Mouse (Mus musculus): ENCODE data around the gene Zfp868. TPM values are rescaled to one million over a fixed set of nuclear protein-coding genes. Genes with fewer than 3 reads are reported as not detected.

The Zfp868 gene
- 0.45 and 0.89 TPM in 2 replicates for polyA plus RNA-seq (2012; ENCODE audit: low replicate concordance)

DNA sequence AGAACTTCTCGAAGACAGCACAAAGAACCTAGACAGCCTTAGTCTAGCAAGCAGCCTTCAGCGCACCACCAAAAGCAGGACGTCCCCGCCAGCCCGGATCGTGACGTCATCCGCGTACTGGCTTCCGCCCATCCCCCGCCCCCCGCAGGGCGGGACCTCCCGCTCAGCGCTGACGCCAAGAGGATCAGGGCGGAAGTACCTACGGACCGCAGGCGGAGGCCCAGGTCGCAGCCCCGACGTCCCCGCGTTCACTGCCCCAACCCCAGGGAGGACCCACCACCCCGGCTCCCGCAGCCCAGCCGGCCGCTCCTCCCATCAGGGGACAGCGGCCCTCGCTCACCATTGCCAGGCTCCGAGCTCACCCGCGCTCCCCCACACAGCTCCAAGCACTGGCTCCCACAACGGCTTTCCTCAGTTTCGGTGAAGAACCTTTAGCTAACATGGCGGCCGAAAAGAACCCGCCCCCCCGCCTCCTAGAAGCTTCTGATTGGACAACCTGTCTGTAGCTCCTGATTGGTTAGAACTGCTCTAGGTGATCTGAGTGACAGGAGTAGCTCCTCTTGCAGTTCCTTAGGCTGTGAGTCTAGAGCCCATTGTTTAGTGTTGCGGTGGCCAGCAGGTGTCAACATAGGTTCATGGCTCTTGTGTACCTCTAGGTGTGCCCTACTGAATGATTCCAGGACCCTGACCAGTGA lies at the start of gene Zfp868:
Gene Zfp868 (minus strand): TSS at position 454 of the 695 bp plus-strand sequence.

DNA sequence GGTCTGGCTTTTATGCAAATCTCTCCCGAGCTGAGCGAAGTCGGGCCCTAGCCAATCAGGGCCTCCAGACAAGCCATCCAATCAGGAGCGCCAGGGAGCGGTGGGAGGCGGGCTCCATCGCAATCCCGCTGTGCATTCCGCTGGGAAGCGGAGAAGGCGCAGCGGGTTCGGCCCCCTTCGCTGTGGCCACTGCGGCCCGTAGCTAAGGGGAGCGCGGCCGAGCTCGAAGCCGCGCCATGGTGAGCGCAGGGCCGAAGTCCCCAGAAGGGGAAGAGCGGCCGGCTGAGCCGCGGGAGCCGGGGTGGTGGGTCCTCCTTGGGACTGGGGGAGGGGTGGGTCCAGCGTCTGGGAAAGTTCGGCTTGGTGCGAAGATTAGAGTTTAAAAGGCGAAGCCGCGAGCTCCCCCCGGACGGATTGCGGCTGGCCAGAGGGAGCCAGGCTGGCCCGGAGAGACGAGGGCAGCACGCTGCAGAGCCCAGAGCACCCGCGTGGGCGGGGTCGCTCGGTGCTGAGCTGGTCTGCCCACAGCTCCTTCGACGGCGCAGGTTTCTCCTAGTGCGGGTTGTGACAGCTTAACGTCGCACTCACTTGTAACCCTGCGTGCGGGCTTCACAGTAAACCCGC lies 29.1 kb upstream of the Zfp868 start, which contains the start of gene Zfp964:
Gene Zfp964 (plus strand): TSS at position 122 of the 624 bp plus-strand sequence.

Other genes with a start within 250 kb of the Zfp868 start
- gene Gm9495, start 172.0 kb downstream of the Zfp868 start, polyA plus RNA-seq (2012; ENCODE audit: low replicate concordance) = not detected in 2 replicates
- gene Gm7697, start 102.6 kb downstream of the Zfp868 start, polyA plus RNA-seq (2012; ENCODE audit: low replicate concordance) = not detected in 2 replicates
- gene Zfp964, start 28.9 kb upstream of the Zfp868 start, polyA plus RNA-seq (2012; ENCODE audit: low replicate concordance) = 0.05 TPM in 1 of 2 replicates, not detected in the other
- 1.1 TPM in 1 of 2 replicates, not detected in the other for gene Zfp869, start 85.2 kb upstream of the Zfp868 start, polyA plus RNA-seq (2012; ENCODE audit: low replicate concordance)
- 0.51 and 0.63 TPM in 2 replicates for gene Zfp963, start 124.4 kb upstream of the Zfp868 start, polyA plus RNA-seq (2012; ENCODE audit: low replicate concordance)
- gene Gm20422, start 149.3 kb upstream of the Zfp868 start, polyA plus RNA-seq (2012; ENCODE audit: low replicate concordance) = not detected in 2 replicates
- gene Atp13a1, start 165.6 kb upstream of the Zfp868 start, polyA plus RNA-seq (2012; ENCODE audit: low replicate concordance) = 59.4 and 80.6 TPM in 2 replicates
- 0.55 and 3.2 TPM in 2 replicates for gene Zfp866, start 165.6 kb upstream of the Zfp868 start, polyA plus RNA-seq (2012; ENCODE audit: low replicate concordance)
- gene Gmip, start 183.1 kb upstream of the Zfp868 start, polyA plus RNA-seq (2012; ENCODE audit: low replicate concordance) = 27.8 and 54.2 TPM in 2 replicates
- gene Lpar2, start 196.9 kb upstream of the Zfp868 start, polyA plus RNA-seq (2012; ENCODE audit: low replicate concordance) = 0.12 and 0.23 TPM in 2 replicates
- 4.8 and 10.7 TPM in 2 replicates for gene Pbx4, start 206.9 kb upstream of the Zfp868 start, polyA plus RNA-seq (2012; ENCODE audit: low replicate concordance)

Measured in leukemia stem cell, adult 10-12 weeks (primary cell).